Mouse (Mus musculus) layer of hippocampus, adult 2 months (tissue): ENCODE measurements at regions not wholly inside any gene's neighbourhood (a gene's known extent, or its start where the extent isn't known, plus 50 kb on each side); places are given as distances from the start of the nearest gene placed in this dataset.

Source experiments
- DNase-seq, 2 experiments: peaks; one replicate each; pipeline ENCODE4 v3.0.0; 2022; ENCODE audit warnings: low spot score in 2 of 2
- H3K27ac ChIP-seq: fragments of 200-600 bp; 2 replicates; pipeline ENCODE4 v1.8.1; 2022
- H3K4me3 ChIP-seq: fragments of 200-600 bp; 2 replicates; pipeline ENCODE4 v1.8.1; 2022; ENCODE audit warnings: mild to moderate bottlenecking
- CTCF ChIP-seq: fragments of 200-600 bp; conservative IDR thresholded peaks from 2 replicates; pipeline ENCODE4 v1.8.1; 2022; ENCODE audit warnings: antibody characterized with exemption, mild to moderate bottlenecking, moderate library complexity

- Histone ChIP-seq H3K27ac (no peak overlapping the region), H3K4me3 (no peak overlapping the region)
- no peak for TF ChIP-seq CTCF
- DNase-seq = no peak
These were observed 1328.4 kb downstream of the Tbl1xr1 start for GRCm38 (mm10) chr3:23404877-23405276.

DNA sequence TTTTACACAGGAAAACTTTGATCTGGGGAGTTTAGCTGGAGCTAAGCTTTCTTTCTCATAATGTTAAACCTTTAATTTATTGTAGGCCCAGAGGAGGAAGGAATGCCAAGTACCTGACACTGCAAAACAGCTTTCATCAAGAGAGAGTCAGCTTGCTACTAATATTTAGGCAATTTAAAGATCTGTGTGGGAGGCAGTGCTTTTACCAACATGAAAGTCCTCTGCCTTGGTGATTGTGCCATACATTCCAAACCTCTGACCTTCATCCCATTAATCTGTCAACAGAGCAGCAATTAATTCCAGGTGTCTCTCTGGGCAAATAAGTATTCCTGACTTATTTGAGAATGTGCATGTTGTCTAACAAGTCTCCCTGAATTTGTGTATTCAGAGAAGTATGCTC lies 1333.0 kb downstream of the Tbl1xr1 start:
- H3K4me3 ChIP-seq = no peak overlapping the region
- no peak overlapping the region for H3K27ac ChIP-seq
- no peak for DNase-seq
- no peak for TF ChIP-seq CTCF

DNA sequence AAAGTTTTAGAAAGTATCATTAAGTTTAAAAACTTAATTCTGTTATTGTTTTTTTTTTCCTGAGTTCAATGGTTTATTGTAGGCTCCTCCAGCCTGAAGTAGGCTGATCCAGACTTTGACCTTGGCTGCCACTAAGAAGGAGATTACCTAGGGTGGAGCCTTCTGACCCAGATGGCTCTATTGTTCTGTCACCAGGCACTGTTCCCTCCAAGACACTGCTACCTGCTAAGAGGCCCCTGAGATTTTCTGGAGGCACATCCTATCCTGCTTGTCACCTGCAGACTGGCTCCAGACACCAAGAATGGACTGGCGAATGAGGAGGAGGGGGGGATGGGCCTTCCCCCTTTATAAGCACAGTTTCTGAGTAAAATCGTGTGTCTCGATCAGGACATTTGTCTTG lies 1350.5 kb downstream of the Tbl1xr1 start:
- H3K4me3 ChIP-seq = no peak overlapping the region
- TF ChIP-seq CTCF = no peak
- no peak for DNase-seq
- no peak overlapping the region for H3K27ac ChIP-seq

- DNase-seq = no peak
- no peak for TF ChIP-seq CTCF
- Histone ChIP-seq H3K4me3 (no peak overlapping the region), H3K27ac (no peak overlapping the region)
These were observed 1358.6 kb downstream of the Tbl1xr1 start for GRCm38 (mm10) chr3:23435016-23435415.

GRCm38 (mm10) chr3:23457720-23458119 lies 1381.3 kb downstream of the Tbl1xr1 start:
- H3K4me3 ChIP-seq = no peak overlapping the region
- DNase-seq = no peak
- no peak for TF ChIP-seq CTCF
- H3K27ac ChIP-seq = no peak overlapping the region

GRCm38 (mm10) chr3:23499889-23500288 lies 1423.4 kb downstream of the Tbl1xr1 start:
- TF ChIP-seq CTCF = peak; percentile 56
- H3K4me3 ChIP-seq = no peak overlapping the region
- no peak for DNase-seq
- no peak overlapping the region for H3K27ac ChIP-seq

- no peak overlapping the region for H3K27ac ChIP-seq
- no peak for DNase-seq
- TF ChIP-seq CTCF = peak; percentile 29
- no peak overlapping the region for H3K4me3 ChIP-seq
These were observed 1471.1 kb downstream of the Tbl1xr1 start for GRCm38 (mm10) chr3:23547546-23547945.

DNA sequence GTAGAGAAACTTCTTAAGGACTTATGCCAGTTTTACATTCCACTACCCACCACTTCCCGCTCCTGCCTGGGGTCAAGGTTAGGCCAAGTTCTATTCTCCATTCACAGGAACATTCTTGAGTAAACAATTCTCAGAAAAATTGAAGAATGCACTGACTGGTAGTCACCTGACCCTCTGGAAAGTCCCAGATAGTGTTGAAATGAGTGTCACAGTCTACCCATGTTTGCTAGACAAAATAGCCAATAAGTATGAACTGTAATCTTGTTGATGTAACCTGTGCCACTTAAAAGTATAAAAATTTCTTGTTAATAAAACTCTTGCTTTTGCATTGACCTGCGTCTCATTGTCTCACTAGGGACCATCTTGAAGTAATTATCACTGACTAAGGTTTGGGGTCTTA lies 1487.9 kb downstream of the Tbl1xr1 start:
- no peak overlapping the region for H3K27ac ChIP-seq
- no peak for TF ChIP-seq CTCF
- DNase-seq = no peak
- no peak overlapping the region for H3K4me3 ChIP-seq

GRCm38 (mm10) chr3:23568806-23569205 lies 1492.4 kb downstream of the Tbl1xr1 start:
- TF ChIP-seq CTCF = no peak

GRCm38 (mm10) chr3:23592506-23593141 lies 1516.2 kb downstream of the Tbl1xr1 start:
- no peak for TF ChIP-seq CTCF
- H3K4me3 ChIP-seq = no peak overlapping the region
- peak in 1 of 2 experiments; percentile 13 for DNase-seq
- no peak overlapping the region for H3K27ac ChIP-seq

More at GRCm38 (mm10) chr3:23568806-23569205, 1492.4 kb downstream of the Tbl1xr1 start:
- DNase-seq = no peak
- no peak overlapping the region for H3K4me3 ChIP-seq
- H3K27ac ChIP-seq = no peak overlapping the region

GRCm38 (mm10) chr3:23601469-23601868 lies 1525.0 kb downstream of the Tbl1xr1 start:
- Histone ChIP-seq H3K4me3 (no peak overlapping the region), H3K27ac (no peak overlapping the region)
- DNase-seq = no peak
- no peak for TF ChIP-seq CTCF

GRCm38 (mm10) chr3:23610054-23610453 lies 1533.6 kb downstream of the Tbl1xr1 start:
- no peak for DNase-seq
- no peak for TF ChIP-seq CTCF

DNA sequence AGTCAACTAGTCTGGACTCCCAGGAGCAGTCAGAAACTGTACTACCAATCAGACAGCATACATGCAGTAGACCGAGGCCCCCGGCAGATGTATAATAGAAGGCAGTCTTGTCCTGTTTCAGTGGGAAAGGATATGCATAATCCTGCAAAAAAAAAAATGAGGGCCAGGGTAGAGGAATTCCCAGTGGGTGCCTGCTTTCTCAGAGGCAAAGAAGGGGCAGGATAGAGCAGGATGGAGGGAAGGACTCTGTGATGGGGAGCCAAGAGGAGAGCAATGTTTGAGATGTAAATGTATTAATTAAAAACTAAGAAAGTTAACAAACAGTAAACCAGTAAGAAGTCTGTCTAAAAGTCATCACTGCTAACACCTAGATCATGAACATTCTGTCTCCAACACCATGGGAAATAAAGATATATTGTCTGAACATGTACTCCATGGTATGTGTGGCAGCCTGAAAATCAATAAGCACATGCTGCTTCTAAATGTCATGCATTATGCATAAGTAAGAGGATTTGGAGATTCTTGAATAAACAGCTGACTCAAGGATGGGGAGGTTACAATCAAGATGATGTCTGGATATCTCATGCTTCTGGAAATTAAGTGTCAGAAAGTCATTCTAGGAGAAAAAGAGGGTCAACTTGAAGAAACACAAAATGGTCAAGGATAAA lies 1485.3 kb downstream of the Naaladl2 start:
- no peak overlapping the region for H3K4me3 ChIP-seq
- DNase-seq = no peak
- no peak overlapping the region for H3K27ac ChIP-seq
- no peak for TF ChIP-seq CTCF

More at GRCm38 (mm10) chr3:23610054-23610453, 1533.6 kb downstream of the Tbl1xr1 start:
- Histone ChIP-seq H3K4me3 (no peak overlapping the region), H3K27ac (no peak overlapping the region)

GRCm38 (mm10) chr3:23706748-23707147 lies 1437.3 kb downstream of the Naaladl2 start:
- Histone ChIP-seq H3K27ac (no peak overlapping the region), H3K4me3 (no peak overlapping the region)
- DNase-seq = no peak
- TF ChIP-seq CTCF = no peak
